Mouse (Mus musculus): ENCODE results near the gene Tgfa.

GRCm38 (mm10) chr6:86249042-86249441 is 54.0 kb downstream of the Tgfa start:
- TF ChIP-seq CTCF (conservative IDR thresholded peaks at IDR 0.05; ENCODE audit: low read length): no peak
- TF ChIP-seq NANOG (IDR thresholded peaks at IDR 0.05; ENCODE audit: borderline replicate concordance, low read length): no peak
- no peak for TF ChIP-seq POU5F1 (IDR thresholded peaks at IDR 0.05; ENCODE audit: borderline replicate concordance, low read length)

Data from E14TG2a.4 (cell line).